Mouse (Mus musculus) urinary bladder, postnatal 4 days (tissue): Measurements from ENCODE around the gene Gnat3.

Experiments
- DNase-seq, 2 experiments: peaks; one replicate each; pipeline ENCODE4 v3.0.0; 2021 to 2022; ENCODE audit warnings: low spot score in 2 of 2

Gene Gnat3

GRCm38 (mm10) chr5:18006157-18006556, 43.8 kb downstream of the Gnat3 start:
- no peak for DNase-seq

DNA sequence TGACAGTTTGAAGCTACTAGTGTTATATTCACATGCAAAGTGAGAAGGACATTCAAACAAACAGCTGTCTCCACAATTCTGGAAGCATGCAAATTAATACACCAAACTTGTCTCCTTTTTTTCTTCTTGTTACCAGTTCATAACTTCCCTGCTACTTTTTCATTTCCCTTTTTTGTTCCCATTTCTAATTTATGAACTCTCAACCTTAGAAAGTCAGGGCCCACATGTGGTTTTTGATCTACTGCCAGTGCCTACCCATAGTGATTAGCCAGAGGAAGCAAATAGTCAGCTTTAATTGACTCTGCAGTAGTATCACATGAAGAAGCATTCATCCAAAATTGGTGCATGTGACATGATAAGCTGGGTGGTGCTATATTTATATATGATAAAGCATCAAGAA, 44.7 kb downstream of the Gnat3 start:
- no peak for DNase-seq

- no peak for DNase-seq
Observed at GRCm38 (mm10) chr5:18010301-18010700, 48.0 kb downstream of the Gnat3 start.

GRCm38 (mm10) chr5:18013196-18013595, 50.8 kb downstream of the Gnat3 start:
- DNase-seq: no peak

- DNase-seq: no peak
Observed at GRCm38 (mm10) chr5:18014209-18014829, 52.0 kb downstream of the Gnat3 start.

DNA sequence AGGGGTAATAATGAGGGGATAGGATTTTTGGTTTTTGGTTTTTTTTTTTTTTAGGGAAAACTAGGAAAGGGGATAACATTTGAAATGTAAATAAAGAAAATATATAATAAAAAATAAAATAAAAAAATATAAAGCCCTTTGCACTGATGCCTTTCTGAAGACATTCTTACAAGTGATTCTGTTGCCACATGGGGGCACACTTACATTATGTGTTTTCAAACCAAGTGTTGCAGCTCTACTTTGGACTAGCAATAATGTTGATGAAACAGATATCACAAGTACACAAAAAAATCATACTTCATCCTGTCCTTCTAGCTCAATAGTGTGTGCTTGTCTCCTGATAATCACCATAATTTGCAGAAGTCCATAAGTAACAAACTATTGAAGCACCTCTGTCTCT, 61.0 kb downstream of the Gnat3 start:
- DNase-seq: no peak

DNA sequence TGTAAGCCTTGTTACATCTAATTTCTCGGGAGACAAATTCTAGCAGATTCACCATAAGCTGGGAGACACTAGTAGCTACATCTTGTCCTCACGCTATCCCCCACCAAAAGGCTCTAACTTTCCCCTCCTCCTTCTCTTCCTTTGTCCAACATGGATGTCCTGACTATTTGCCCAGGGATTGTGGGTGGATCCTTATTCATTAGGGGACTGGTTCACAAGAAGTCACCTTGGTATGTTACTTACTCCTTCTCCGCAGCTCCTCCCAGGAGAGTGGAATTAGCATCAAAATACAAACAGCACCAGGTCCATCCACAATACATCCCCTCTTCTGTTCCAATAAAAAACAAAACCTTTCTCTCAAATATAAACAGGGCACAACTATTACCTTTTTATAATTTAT, 65.2 kb downstream of the Gnat3 start:
- DNase-seq: no peak

GRCm38 (mm10) chr5:18035848-18036638, 73.7 kb downstream of the Gnat3 start:
- DNase-seq: no peak

DNA sequence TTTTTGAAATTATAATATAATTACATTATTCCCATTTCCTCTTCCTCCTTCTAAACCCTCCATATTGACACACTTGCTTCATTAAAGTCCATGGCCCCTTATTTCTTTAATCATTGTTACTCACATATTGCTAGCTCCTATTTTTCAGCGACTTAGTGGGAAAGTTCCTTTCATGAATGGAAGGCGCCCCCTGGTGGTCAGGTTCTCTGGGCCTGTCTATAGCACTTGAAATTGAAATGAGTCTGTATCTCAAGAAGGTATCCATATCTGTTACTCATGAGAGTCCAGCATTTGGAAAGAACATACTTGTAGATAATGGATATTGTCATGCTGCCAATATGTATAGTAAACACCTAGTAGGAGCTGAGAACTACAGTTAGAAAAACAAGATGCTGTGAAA, 80.7 kb downstream of the Gnat3 start:
- DNase-seq: peak; percentile 25 to 72

DNA sequence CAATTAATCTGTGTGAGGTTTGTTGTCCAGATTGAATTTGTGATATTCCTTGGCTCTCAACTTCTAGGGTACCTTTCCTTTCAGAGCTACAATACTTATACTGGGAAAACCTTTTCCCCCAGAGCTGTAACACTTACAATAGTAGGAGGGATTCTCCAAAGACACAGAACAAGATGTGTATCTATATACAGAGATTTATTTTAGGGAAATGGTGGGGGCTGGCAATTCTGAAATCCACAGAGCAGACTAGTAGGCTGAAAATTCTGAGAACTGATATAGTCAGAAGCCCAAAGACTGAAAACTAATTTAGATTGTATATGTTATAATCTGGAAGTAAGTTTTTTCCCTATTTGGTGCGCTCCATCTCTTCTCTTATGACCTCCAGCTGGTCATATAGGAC, 86.5 kb downstream of the Gnat3 start:
- no peak for DNase-seq

- DNase-seq: no peak
Observed at GRCm38 (mm10) chr5:18055323-18055722, 93.0 kb downstream of the Gnat3 start.
